Mouse (Mus musculus) heart, adult 2 months (tissue): ENCODE data around the gene Rnf216.

Experiments used
- EP300 ChIP-seq: fragments of 200-500 bp; IDR thresholded peaks from 2 replicates; pipeline ENCODE4 v1.6.1; 2011; ENCODE audit warnings: low read depth, low read length, control low read depth; ENCODE audit not compliant: insufficient read depth
- POLR2A ChIP-seq: fragments of 200-500 bp; IDR thresholded peaks from 2 replicates; pipeline ENCODE4 v1.6.1; 2011; ENCODE audit warnings: mild to moderate bottlenecking, low read depth, low read length, control low read depth; ENCODE audit not compliant: insufficient read depth

- TF ChIP-seq POLR2A: no peak
- TF ChIP-seq EP300: no peak
Measured at GRCm38 (mm10) chr5:143058675-143059074, 54.1 kb downstream of the Rnf216 start.
